Mouse (Mus musculus) limb, embryonic 11.5 days (tissue): ENCODE results near the gene Dchs2. TPM values are rescaled to one million over a fixed set of nuclear protein-coding genes. Genes with fewer than 3 reads are reported as not detected.

Source experiments
- ATAC-seq: fragments of 200-750 bp; cut with Nextera tagmentation; 2 replicates; pipeline ENCODE4 v1.8.0; 2017; ENCODE audit warnings: low read depth; ENCODE audit not compliant: insufficient number of reproducible peaks, low FRiP score, low TSS enrichment
- DNase-seq: peaks from one replicate; pipeline ENCODE4 v3.0.0-alpha.2; 2015; ENCODE audit warnings: low spot score
- H3K27ac ChIP-seq: fragments of 300-500 bp; sonication (generic); replicated peaks from 2 replicates; pipeline ENCODE4 v1.5.1; 2014; ENCODE audit warnings: low read depth, mild to moderate bottlenecking, low read length
- H3K27me3 ChIP-seq: fragments of 300-500 bp; sonication (generic); 2 replicates; pipeline ENCODE4 v1.6.1; 2014; ENCODE audit warnings: mild to moderate bottlenecking, low read length, mixed read lengths; ENCODE audit not compliant: control insufficient read depth, insufficient read depth
- H3K36me3 ChIP-seq: fragments of 300-500 bp; sonication (generic); 2 replicates; pipeline ENCODE4 v1.6.1; 2014; ENCODE audit warnings: mild to moderate bottlenecking, low read length, moderate library complexity, mixed read lengths; ENCODE audit not compliant: control insufficient read depth, insufficient read depth
- H3K4me1 ChIP-seq: fragments of 300-500 bp; sonication (generic); 2 replicates; pipeline ENCODE4 v1.6.1; 2014; ENCODE audit warnings: low read length, mixed read lengths; ENCODE audit not compliant: control insufficient read depth, insufficient read depth
- H3K4me2 ChIP-seq: fragments of 300-500 bp; sonication (generic); 2 replicates; pipeline ENCODE4 v1.6.1; 2014; ENCODE audit warnings: low read depth, mild to moderate bottlenecking, moderate library complexity; ENCODE audit not compliant: severe bottlenecking
- H3K4me3 ChIP-seq: fragments of 300-500 bp; sonication (generic); 2 replicates; pipeline ENCODE4 v1.5.1; 2014; ENCODE audit warnings: low read depth, low read length
- H3K9ac ChIP-seq: fragments of 300-500 bp; sonication (generic); 2 replicates; pipeline ENCODE4 v1.6.1; 2014; ENCODE audit warnings: mild to moderate bottlenecking, low read length
- H3K9me3 ChIP-seq: fragments of 300-500 bp; sonication (generic); 2 replicates; pipeline ENCODE4 v1.6.1; 2016; ENCODE audit warnings: low read length; ENCODE audit not compliant: control insufficient read depth
- WGBS: fragments of 180-500 bp; shearing (Covaris S2); extraction: QIAGEN DNeasy Blood & Tissue Kit; methylation state at CpG from one replicate; pipeline ENCODE4 v1.1.7; 2014; 5-methylcytosine and 5-hydroxymethylcytosine counted together
- polyA plus RNA-seq: library from polyadenylated mRNA; unstranded; fragments of >200 nt; fragmentation: Nextera tagmentation; extraction: Ambion mirVana; gene quantifications from 2 replicates; pipeline ENCODE4 v1.2.1, GENCODE M21; 2014

Gene Dchs2
- polyA plus RNA-seq, 1 experiment from 2014 or later: 0.17 TPM

- 89% methylated on average over 4 of the region's 4 CpGs for WGBS
- no peak overlapping the region for H3K4me3 ChIP-seq
- no peaks in the 10 kb centered on the region for H3K4me1 ChIP-seq
- H3K4me2 ChIP-seq: no peak overlapping the region
- DNase-seq (no peak), ATAC-seq (no peak)
- no peaks in the 10 kb centered on the region for H3K36me3 ChIP-seq
- H3K9me3 ChIP-seq: no peaks in the 10 kb centered on the region
- H3K27me3 ChIP-seq: no peaks in the 10 kb centered on the region
- H3K27ac ChIP-seq: no peak overlapping the region
- H3K9ac ChIP-seq: no peak overlapping the region
Observed at GRCm38 (mm10) chr3:83234457-83234856, 106.7 kb downstream of the Dchs2 start.

GRCm38 (mm10) chr3:83235061-83235460, 107.3 kb downstream of the Dchs2 start:
- Histone ChIP-seq H3K4me3 (no peak overlapping the region), H3K4me1 (no peaks in the 10 kb centered on the region), H3K36me3 (no peaks in the 10 kb centered on the region), H3K4me2 (no peak overlapping the region), H3K27ac (no peak overlapping the region), H3K9ac (no peak overlapping the region), H3K9me3 (no peaks in the 10 kb centered on the region), H3K27me3 (no peaks in the 10 kb centered on the region)
- ATAC-seq (no peak), DNase-seq (no peak)
- 86% methylated on average over 5 of the region's 5 CpGs for WGBS

GRCm38 (mm10) chr3:83246536-83246935, 118.8 kb downstream of the Dchs2 start:
- 85% methylated on average over 5 of the region's 5 CpGs for WGBS
- no peak for ATAC-seq

GRCm38 (mm10) chr3:83250001-83250545, 122.3 kb downstream of the Dchs2 start:
- ATAC-seq (no peak), DNase-seq (no peak)
- H3K4me1 ChIP-seq: no peaks in the 10 kb centered on the region
- no peaks in the 10 kb centered on the region for H3K9me3 ChIP-seq
- no peak overlapping the region for H3K9ac ChIP-seq
- H3K27me3 ChIP-seq: no peaks in the 10 kb centered on the region
- 87% methylated on average over 4 of the region's 4 CpGs for WGBS
- H3K4me3 ChIP-seq: no peak overlapping the region
- no peak overlapping the region for H3K4me2 ChIP-seq
- no peaks in the 10 kb centered on the region for H3K36me3 ChIP-seq
- H3K27ac ChIP-seq: no peak overlapping the region

More at GRCm38 (mm10) chr3:83246536-83246935, 118.8 kb downstream of the Dchs2 start:
- DNase-seq: no peak
- Histone ChIP-seq H3K9me3 (no peaks in the 10 kb centered on the region), H3K4me3 (no peak overlapping the region), H3K4me1 (no peaks in the 10 kb centered on the region), H3K4me2 (no peak overlapping the region), H3K27me3 (no peaks in the 10 kb centered on the region), H3K36me3 (no peaks in the 10 kb centered on the region), H3K27ac (no peak overlapping the region), H3K9ac (no peak overlapping the region)

GRCm38 (mm10) chr3:83251899-83252298, 124.2 kb downstream of the Dchs2 start:
- Histone ChIP-seq H3K4me1 (no peaks in the 10 kb centered on the region), H3K4me2 (no peak overlapping the region), H3K27me3 (no peaks in the 10 kb centered on the region), H3K9ac (no peak overlapping the region), H3K36me3 (no peaks in the 10 kb centered on the region), H3K4me3 (no peak overlapping the region), H3K9me3 (no peaks in the 10 kb centered on the region), H3K27ac (no peak overlapping the region)
- ATAC-seq (no peak), DNase-seq (no peak)
- WGBS: 80% methylated on average over 7 of the region's 7 CpGs

GRCm38 (mm10) chr3:83259421-83259820, 131.7 kb downstream of the Dchs2 start:
- Histone ChIP-seq H3K27ac (no peak overlapping the region), H3K9ac (no peak overlapping the region), H3K36me3 (no peaks in the 10 kb centered on the region), H3K4me2 (no peak overlapping the region), H3K27me3 (no peaks in the 10 kb centered on the region), H3K4me3 (no peak overlapping the region), H3K4me1 (no peaks in the 10 kb centered on the region), H3K9me3 (no peaks in the 10 kb centered on the region)
- DNase-seq (no peak), ATAC-seq (no peak)
- 73% methylated on average over 4 of the region's 4 CpGs for WGBS

- no peak for ATAC-seq
- no peaks in the 10 kb centered on the region for H3K4me1 ChIP-seq
- no peak overlapping the region for H3K9ac ChIP-seq
- no peaks in the 10 kb centered on the region for H3K36me3 ChIP-seq
- no peak overlapping the region for H3K4me3 ChIP-seq
- no peak overlapping the region for H3K4me2 ChIP-seq
- H3K9me3 ChIP-seq: no peaks in the 10 kb centered on the region
- 86% methylated on average over 4 of the region's 4 CpGs for WGBS
- no peak for DNase-seq
- H3K27ac ChIP-seq: no peak overlapping the region
- no peaks in the 10 kb centered on the region for H3K27me3 ChIP-seq
Observed at GRCm38 (mm10) chr3:83266009-83266408, 138.3 kb downstream of the Dchs2 start.

- Histone ChIP-seq H3K27ac (no peak overlapping the region), H3K36me3 (no peaks in the 10 kb centered on the region), H3K4me1 (no peaks in the 10 kb centered on the region), H3K4me2 (no peak overlapping the region), H3K4me3 (no peak overlapping the region), H3K9ac (no peak overlapping the region), H3K27me3 (no peaks in the 10 kb centered on the region), H3K9me3 (no peaks in the 10 kb centered on the region)
- WGBS: 88% methylated on average over 14 of the region's 14 CpGs
- ATAC-seq: no peak
- DNase-seq: no peak
Observed at GRCm38 (mm10) chr3:83270228-83270627, 142.5 kb downstream of the Dchs2 start.

GRCm38 (mm10) chr3:83270982-83271381, 143.2 kb downstream of the Dchs2 start:
- 65% methylated on average over 9 of the region's 9 CpGs for WGBS
- no peak overlapping the region for H3K4me2 ChIP-seq
- H3K27ac ChIP-seq: no peak overlapping the region
- no peak overlapping the region for H3K9ac ChIP-seq
- H3K4me1 ChIP-seq: no peaks in the 10 kb centered on the region
- no peak for DNase-seq
- no peak overlapping the region for H3K4me3 ChIP-seq
- no peak for ATAC-seq
- H3K36me3 ChIP-seq: no peaks in the 10 kb centered on the region
- no peaks in the 10 kb centered on the region for H3K9me3 ChIP-seq
- H3K27me3 ChIP-seq: no peaks in the 10 kb centered on the region
